Mouse (Mus musculus) c-Kit-positive CD71-negative TER-119-negative erythroid progenitor cells, embryonic 14.5 days (primary cell): ENCODE measurements around the gene BC100530.
"Not testable (repeated sequence)": the region's sequence is repeated elsewhere in the genome, so short reads cannot be mapped to it uniquely, and the experiment has no call there.

Experiments
- DNase-seq: peaks from one replicate; pipeline ENCODE4 v3.0.0-alpha.2; 2013; ENCODE audit warnings: low read depth

BC100530 gene

GRCm38 (mm10) chr16:36367648-36368047 is at the start of gene BC100530:
TSS of gene BC100530 (minus strand) at chr16:36367748.
- DNase-seq = not testable (repeated sequence)

GRCm38 (mm10) chr16:36408357-36408756 is 40.8 kb upstream of the BC100530 start, which contains the start of gene Stfa2:
TSS of gene Stfa2 (minus strand) at chr16:36408457.
- DNase-seq = no peak

- DNase-seq = no peak
Observed at GRCm38 (mm10) chr16:36389060-36389459, 21.5 kb upstream of the BC100530 start.

- no peak for DNase-seq
Observed at GRCm38 (mm10) chr16:36337171-36337570, 30.4 kb downstream of the BC100530 start.

GRCm38 (mm10) chr16:36334232-36334631 is 33.3 kb downstream of the BC100530 start, which contains the start of gene BC117090:
TSS of gene BC117090 (minus strand) at chr16:36334332.
- DNase-seq = no peak

- DNase-seq = no peak
Observed at GRCm38 (mm10) chr16:36319286-36319685, 48.3 kb downstream of the BC100530 start.

GRCm38 (mm10) chr16:36316111-36316510 is 51.4 kb downstream of the BC100530 start:
- not testable (repeated sequence) for DNase-seq
